Mouse (Mus musculus) limb, embryonic 12.5 days (tissue): Measurements from ENCODE around the gene Krt222. TPM values are rescaled to one million over a fixed set of nuclear protein-coding genes. Genes with fewer than 3 reads are reported as not detected.

Experiments
- ATAC-seq: fragments of 200-750 bp; cut with Nextera tagmentation; 2 replicates; pipeline ENCODE4 v1.8.0; 2017; ENCODE audit warnings: low read depth, moderate TSS enrichment; ENCODE audit not compliant: insufficient number of reproducible peaks, insufficient read depth, low FRiP score, low TSS enrichment
- H3K27ac ChIP-seq: fragments of 300-500 bp; sonication (generic); 2 replicates; pipeline ENCODE4 v1.5.1; 2016; ENCODE audit warnings: mild to moderate bottlenecking, moderate library complexity
- H3K27me3 ChIP-seq: fragments of 300-500 bp; sonication (generic); 2 replicates; pipeline ENCODE4 v1.6.1; 2016; ENCODE audit warnings: mild to moderate bottlenecking, moderate library complexity
- H3K36me3 ChIP-seq: fragments of 300-500 bp; sonication (generic); 2 replicates; pipeline ENCODE4 v1.6.1; 2016; ENCODE audit warnings: mild to moderate bottlenecking, moderate library complexity
- H3K4me1 ChIP-seq: fragments of 300-500 bp; sonication (generic); replicated peaks from 2 replicates; pipeline ENCODE4 v1.6.1; 2016
- H3K4me2 ChIP-seq: fragments of 300-500 bp; sonication (generic); 2 replicates; pipeline ENCODE4 v1.6.1; 2016; ENCODE audit warnings: mild to moderate bottlenecking, moderate library complexity
- H3K4me3 ChIP-seq: fragments of 300-500 bp; sonication (generic); replicated peaks from 2 replicates; pipeline ENCODE4 v1.5.1; 2016; ENCODE audit warnings: mild to moderate bottlenecking
- H3K9ac ChIP-seq: fragments of 300-500 bp; sonication (generic); replicated peaks from 2 replicates; pipeline ENCODE4 v1.6.1; 2016; ENCODE audit warnings: mild to moderate bottlenecking, moderate library complexity
- H3K9me3 ChIP-seq: fragments of 300-500 bp; sonication (generic); 2 replicates; pipeline ENCODE4 v1.6.1; 2016; ENCODE audit warnings: mild to moderate bottlenecking, moderate library complexity
- WGBS: fragments of 180-500 bp; shearing (Covaris S2); methylation state at CpG from one replicate; pipeline ENCODE4 v1.1.7; 2016; 5-methylcytosine and 5-hydroxymethylcytosine counted together
- polyA plus RNA-seq: library from polyadenylated mRNA; unstranded; fragments of >200 nt; fragmentation: Nextera tagmentation; extraction: Ambion mirVana; gene quantifications from 2 replicates; pipeline ENCODE4 v1.2.1, GENCODE M21; 2016

Krt222 gene
- polyA plus RNA-seq, 1 experiment from 2014 or later = 0.36 TPM

- ATAC-seq = no peak
- Histone ChIP-seq H3K4me3 (no peak overlapping the region), H3K9me3 (no peaks in the 10 kb centered on the region), H3K27me3 (no peaks in the 10 kb centered on the region), H3K27ac (no peak overlapping the region), H3K9ac (no peak overlapping the region), H3K36me3 (peaks cover 90% of the 10 kb centered on the region), H3K4me2 (no peak overlapping the region), H3K4me1 (no peaks in the 10 kb centered on the region)
- WGBS = 87% methylated on average over 7 of the region's 7 CpGs
Observed at GRCm38 (mm10) chr11:99212693-99213092, 31.2 kb downstream of the Krt222 start.

GRCm38 (mm10) chr11:99211964-99212363 lies 31.9 kb downstream of the Krt222 start:
- Histone ChIP-seq H3K4me1 (no peaks in the 10 kb centered on the region), H3K36me3 (peaks cover 83% of the 10 kb centered on the region), H3K4me3 (no peak overlapping the region), H3K9ac (no peak overlapping the region), H3K9me3 (no peaks in the 10 kb centered on the region), H3K27ac (no peak overlapping the region), H3K4me2 (no peak overlapping the region), H3K27me3 (no peaks in the 10 kb centered on the region)
- ATAC-seq = no peak
- 75% methylated on average over 2 of the region's 2 CpGs for WGBS

GRCm38 (mm10) chr11:99208105-99208669 lies 35.7 kb downstream of the Krt222 start:
- no peak overlapping the region for H3K4me2 ChIP-seq
- peaks cover 46% of the 10 kb centered on the region for H3K36me3 ChIP-seq
- no peak for ATAC-seq
- no peaks in the 10 kb centered on the region for H3K9me3 ChIP-seq
- H3K9ac ChIP-seq = no peak overlapping the region
- H3K27ac ChIP-seq = no peak overlapping the region
- 82% methylated on average over 8 of the region's 8 CpGs for WGBS
- peaks cover 10% of the 10 kb centered on the region for H3K4me1 ChIP-seq
- no peaks in the 10 kb centered on the region for H3K27me3 ChIP-seq
- H3K4me3 ChIP-seq = no peak overlapping the region

GRCm38 (mm10) chr11:99207449-99207848 lies 36.4 kb downstream of the Krt222 start:
- no peak for ATAC-seq

GRCm38 (mm10) chr11:99206954-99207353 lies 36.9 kb downstream of the Krt222 start:
- no peaks in the 10 kb centered on the region for H3K27me3 ChIP-seq
- 37% methylated on average over 2 of the region's 2 CpGs for WGBS
- H3K4me1 ChIP-seq = peaks cover 10% of the 10 kb centered on the region
- H3K9me3 ChIP-seq = no peaks in the 10 kb centered on the region
- H3K36me3 ChIP-seq = peaks cover 34% of the 10 kb centered on the region
- H3K4me2 ChIP-seq = no peak overlapping the region
- no peak overlapping the region for H3K27ac ChIP-seq
- no peak overlapping the region for H3K9ac ChIP-seq
- no peak for ATAC-seq
- no peak overlapping the region for H3K4me3 ChIP-seq

More at GRCm38 (mm10) chr11:99207449-99207848, 36.4 kb downstream of the Krt222 start:
- Histone ChIP-seq H3K4me2 (no peak overlapping the region), H3K27ac (no peak overlapping the region), H3K4me3 (no peak overlapping the region), H3K36me3 (peaks cover 39% of the 10 kb centered on the region), H3K27me3 (no peaks in the 10 kb centered on the region), H3K9me3 (no peaks in the 10 kb centered on the region), H3K9ac (no peak overlapping the region), H3K4me1 (peaks cover 10% of the 10 kb centered on the region)
- WGBS = 2% methylated on average over 2 of the region's 2 CpGs

GRCm38 (mm10) chr11:99189154-99189582 lies 54.7 kb downstream of the Krt222 start:
- H3K36me3 ChIP-seq = no peaks in the 10 kb centered on the region
- WGBS = 22% methylated on average over 14 of the region's 14 CpGs
- ATAC-seq = no peak
- H3K27ac ChIP-seq = no peak overlapping the region
- no peaks in the 10 kb centered on the region for H3K9me3 ChIP-seq
- H3K4me3 ChIP-seq = no peak overlapping the region
- 0 out of 2 replicates have a peak, but pooled peaks cover 7% of the 10 kb centered on the region for H3K4me1 ChIP-seq
- H3K27me3 ChIP-seq = peaks cover 6% of the 10 kb centered on the region
- H3K9ac ChIP-seq = no peak overlapping the region
- no peak overlapping the region for H3K4me2 ChIP-seq

- Histone ChIP-seq H3K4me3 (no peak overlapping the region), H3K4me2 (no peak overlapping the region), H3K9me3 (no peaks in the 10 kb centered on the region), H3K9ac (no peak overlapping the region), H3K4me1 (0 out of 2 replicates have a peak, but pooled peaks cover 7% of the 10 kb centered on the region), H3K27me3 (peaks cover 6% of the 10 kb centered on the region), H3K27ac (no peak overlapping the region), H3K36me3 (no peaks in the 10 kb centered on the region)
- 78% methylated on average over 4 of the region's 4 CpGs for WGBS
- ATAC-seq = no peak
Observed at GRCm38 (mm10) chr11:99187348-99187747, 56.5 kb downstream of the Krt222 start.

- no peaks in the 10 kb centered on the region for H3K36me3 ChIP-seq
- H3K4me2 ChIP-seq = no peak overlapping the region
- H3K9ac ChIP-seq = no peak overlapping the region
- no peak overlapping the region for H3K4me3 ChIP-seq
- no peaks in the 10 kb centered on the region for H3K9me3 ChIP-seq
- 0 out of 2 replicates have a peak, but pooled peaks cover 7% of the 10 kb centered on the region for H3K4me1 ChIP-seq
- no peak for ATAC-seq
- H3K27ac ChIP-seq = no peak overlapping the region
- H3K27me3 ChIP-seq = peaks cover 6% of the 10 kb centered on the region
- 74% methylated on average over 2 of the region's 2 CpGs for WGBS
Observed at GRCm38 (mm10) chr11:99186836-99187235, 57.0 kb downstream of the Krt222 start.

Other genes with a start within 250 kb of the Krt222 start
- gene Top2a, start 219.9 kb downstream of the Krt222 start, polyA plus RNA-seq = 347 and 362 TPM in 2 replicates
- gene Igfbp4, start 202.8 kb downstream of the Krt222 start, polyA plus RNA-seq = 1,037 and 1,115 TPM in 2 replicates
- 0.65 and 0.73 TPM in 2 replicates for gene Tns4, start 154.8 kb downstream of the Krt222 start, polyA plus RNA-seq
- 0.40 and 0.49 TPM in 2 replicates for gene Ccr7, start 89.0 kb downstream of the Krt222 start, polyA plus RNA-seq
- gene Smarce1, start 13.1 kb downstream of the Krt222 start, polyA plus RNA-seq = 403 and 407 TPM in 2 replicates
- gene Krt24, start 41.2 kb upstream of the Krt222 start, polyA plus RNA-seq = 0.21 and 0.41 TPM in 2 replicates
- not detected in 2 replicates for gene Krt25, start 78.9 kb upstream of the Krt222 start, polyA plus RNA-seq
- gene Krt26, start 93.9 kb upstream of the Krt222 start, polyA plus RNA-seq = not detected in 2 replicates
- gene Krt27, start 107.0 kb upstream of the Krt222 start, polyA plus RNA-seq = not detected in 2 replicates
- gene Krt28, start 130.8 kb upstream of the Krt222 start, polyA plus RNA-seq = 0.13 TPM in 1 of 2 replicates, not detected in the other
- gene Krt10, start 145.3 kb upstream of the Krt222 start, polyA plus RNA-seq = 34.3 and 35.3 TPM in 2 replicates
- not detected in 2 replicates for gene Krt12, start 178.2 kb upstream of the Krt222 start, polyA plus RNA-seq
- 0.18 and 0.42 TPM in 2 replicates for gene Krt20, start 194.1 kb upstream of the Krt222 start, polyA plus RNA-seq
- 0.18 and 0.26 TPM in 2 replicates for gene Krt23, start 249.1 kb upstream of the Krt222 start, polyA plus RNA-seq